Mouse (Mus musculus) embryo, embryonic 9.5 days (tissue): ENCODE results near the gene Sowaha.

Experiments
- DNase-seq: peaks from one replicate; pipeline ENCODE4 v3.0.0-alpha.2; 2017; ENCODE audit errors: extremely low spot score

Sowaha gene

GRCm38 (mm10) chr11:53479783-53480301 lies at the start of gene Sowaha, which contains the start of gene Gm9945:
Gene Sowaha, minus strand, starts transcription at chr11:53480274.
Gene Gm9945, plus strand, starts transcription at chr11:53480166.
- no peak for DNase-seq

DNA sequence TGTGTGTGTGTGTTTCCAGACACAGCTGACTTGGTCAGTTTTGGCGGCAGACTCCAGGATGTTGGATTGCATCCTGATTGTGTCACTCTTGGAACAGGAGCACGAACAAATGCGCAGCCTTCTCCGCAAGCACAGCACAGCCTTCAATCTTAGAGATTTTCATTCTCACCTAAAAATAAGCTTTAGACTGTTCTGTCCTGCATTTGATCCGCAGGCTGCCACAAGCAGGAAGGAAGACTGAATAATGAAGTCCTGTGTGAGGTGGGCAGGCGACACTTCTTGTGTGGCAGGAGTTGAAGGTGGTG lies 49.1 kb upstream of the Sowaha start:
- no peak for DNase-seq

- DNase-seq, result no peak
Measured at GRCm38 (mm10) chr11:53528397-53529252, 48.6 kb upstream of the Sowaha start.

- peak; percentile 63 for DNase-seq
Measured at GRCm38 (mm10) chr11:53525461-53525860, 45.4 kb upstream of the Sowaha start.

GRCm38 (mm10) chr11:53524905-53525304 lies 44.8 kb upstream of the Sowaha start:
- peak; percentile 24 for DNase-seq

GRCm38 (mm10) chr11:53523545-53524405 lies 43.7 kb upstream of the Sowaha start:
- no peak for DNase-seq

GRCm38 (mm10) chr11:53522930-53523329 lies 42.9 kb upstream of the Sowaha start:
- DNase-seq, result no peak

DNA sequence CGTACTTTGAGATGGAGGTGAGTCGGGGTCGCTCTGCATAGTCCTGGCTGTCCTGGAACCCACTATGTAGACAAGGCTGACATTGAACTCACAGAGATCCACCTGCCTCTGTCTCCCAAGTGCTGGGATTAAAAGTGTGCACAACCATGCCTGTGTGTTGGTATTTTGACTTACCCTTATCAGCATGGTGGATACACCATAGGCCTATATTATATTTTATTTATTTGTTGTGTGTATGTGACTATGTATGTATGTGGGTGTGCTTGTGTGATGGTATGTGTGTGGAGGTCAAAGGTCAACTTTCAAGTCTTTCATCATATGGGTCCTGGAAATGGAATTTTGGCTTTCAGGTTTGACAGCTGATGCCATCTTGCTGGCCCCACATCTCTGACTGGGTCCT lies 42.3 kb upstream of the Sowaha start:
- no peak for DNase-seq

DNA sequence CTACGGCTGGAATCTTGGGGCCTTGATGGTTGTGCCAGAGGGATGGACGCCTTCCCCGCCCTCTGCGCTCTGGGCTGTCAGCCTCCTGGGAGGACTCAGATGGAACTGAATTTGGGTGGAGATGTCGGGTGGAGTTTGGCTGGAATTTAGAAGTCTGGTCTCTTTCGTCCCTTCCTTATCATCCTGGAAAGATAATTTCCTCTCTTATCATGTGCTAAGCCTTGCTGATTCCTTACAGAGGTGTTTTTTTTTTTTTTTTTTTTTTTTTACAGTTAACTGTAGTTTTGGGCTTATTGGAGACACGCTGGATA lies 41.7 kb upstream of the Sowaha start:
- DNase-seq, result no peak

- no peak for DNase-seq
Measured at GRCm38 (mm10) chr11:53521120-53521820, 41.2 kb upstream of the Sowaha start.

GRCm38 (mm10) chr11:53520122-53520978 lies 40.3 kb upstream of the Sowaha start:
- peak; percentile 28 for DNase-seq

DNA sequence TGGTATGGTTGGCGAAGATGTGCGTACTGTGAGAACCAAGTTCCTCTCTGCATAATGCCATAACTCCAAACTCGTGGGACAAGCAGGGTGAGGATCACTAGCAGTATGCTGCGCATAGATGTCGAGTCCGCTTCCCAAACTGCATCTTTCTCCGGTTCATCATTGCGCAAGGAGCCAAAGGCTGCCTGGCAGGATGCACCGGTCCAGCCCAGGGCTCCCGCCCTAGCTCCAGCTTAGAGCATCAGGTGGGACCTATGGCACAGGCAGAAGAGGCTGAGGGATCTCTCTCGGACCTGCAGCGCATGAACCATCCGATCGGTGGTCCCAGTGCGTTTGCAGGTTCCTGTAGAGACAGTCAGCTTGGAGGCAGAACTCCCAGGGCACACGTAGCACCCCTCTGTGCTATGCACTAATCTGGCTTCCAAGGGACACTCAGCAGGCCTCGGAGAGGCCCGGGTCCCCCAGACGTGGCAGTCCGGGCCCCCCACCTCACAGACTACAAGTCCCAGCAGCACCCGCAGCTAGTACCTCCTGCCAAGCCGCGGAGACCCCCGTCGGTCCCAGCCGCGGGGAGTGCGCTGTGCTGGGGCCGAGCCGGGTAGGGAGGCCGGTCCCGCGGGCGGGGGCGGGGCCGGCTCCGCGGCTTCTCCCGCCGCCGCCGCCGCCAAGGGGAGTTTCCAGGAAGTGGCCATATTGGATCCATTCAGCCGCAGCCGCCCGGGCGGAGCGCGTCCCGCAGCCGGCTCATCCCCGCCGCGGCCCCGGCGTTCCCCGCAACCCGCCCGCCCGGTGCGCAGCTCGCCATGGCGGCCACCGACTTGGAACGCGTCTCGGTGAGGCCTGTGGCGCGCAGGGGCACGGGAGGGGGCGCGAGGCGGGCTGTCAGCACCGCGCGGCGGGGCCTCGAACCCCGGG lies 39.4 kb upstream of the Sowaha start, which contains the start of gene Sept8:
Gene Sept8 (plus strand): TSS at position 51 of the 915 bp plus-strand sequence.
- DNase-seq, result peak; percentile 69

GRCm38 (mm10) chr11:53518759-53519158 lies 38.7 kb upstream of the Sowaha start:
- DNase-seq, result no peak

DNA sequence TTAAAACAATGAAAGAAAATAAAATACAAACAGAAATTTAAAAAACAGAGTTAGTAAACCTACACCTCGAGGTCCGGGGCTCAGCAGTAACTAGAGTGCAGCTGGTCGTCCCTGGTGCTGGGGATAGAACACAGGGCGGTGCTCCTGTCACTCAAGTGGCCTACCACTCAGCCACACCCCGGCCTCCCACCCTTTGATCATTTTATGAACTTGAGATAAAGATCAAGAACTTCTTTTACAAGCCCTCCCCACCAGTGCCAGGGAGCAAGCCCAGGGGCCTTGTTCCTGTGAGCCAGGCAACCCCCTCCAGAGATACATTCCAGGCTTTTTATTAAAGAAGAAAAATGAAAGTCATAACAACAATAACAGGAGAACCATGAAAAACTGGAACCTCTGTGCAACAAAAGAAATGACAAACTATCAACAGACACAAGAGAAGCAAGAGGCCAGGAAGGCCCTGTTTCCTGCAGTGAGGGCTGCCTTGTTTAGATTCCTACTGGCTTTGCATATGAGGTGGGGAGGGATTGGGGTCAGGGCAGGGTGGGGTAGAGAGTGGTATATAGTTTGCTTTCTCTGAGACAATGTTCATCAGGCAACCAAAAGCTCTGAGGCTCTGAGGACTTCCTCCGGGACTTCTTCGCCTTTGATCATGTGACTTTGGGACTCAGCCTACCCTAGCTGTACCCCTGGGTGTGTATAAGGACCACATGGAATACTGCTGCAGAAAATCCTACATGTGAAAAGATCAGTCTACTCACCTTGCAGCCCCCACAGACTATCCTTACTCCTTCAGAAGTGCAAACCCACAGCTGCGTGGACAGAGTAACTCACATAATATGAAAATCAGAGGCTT lies 36.9 kb upstream of the Sowaha start:
- no peak for DNase-seq

- no peak for DNase-seq
Measured at GRCm38 (mm10) chr11:53510351-53510750, 30.3 kb upstream of the Sowaha start.

GRCm38 (mm10) chr11:53508591-53508990 lies 28.5 kb upstream of the Sowaha start:
- DNase-seq, result no peak

- no peak for DNase-seq
Measured at GRCm38 (mm10) chr11:53508152-53508551, 28.1 kb upstream of the Sowaha start.

- DNase-seq, result no peak
Measured at GRCm38 (mm10) chr11:53507098-53507805, 27.2 kb upstream of the Sowaha start.
